Mouse (Mus musculus) MEL (cell line): ENCODE results near the gene Kif26a. TPM values are rescaled to one million over a fixed set of nuclear protein-coding genes. Genes with fewer than 3 reads are reported as not detected.
A peak's percentile ranks its signal among the peaks of the same experiment; 100 is the strongest.

Source experiments
- DNase-seq: peaks from one replicate; pipeline ENCODE4 v3.0.0; 2011; ENCODE audit warnings: low read depth, low spot score
- H3K27ac ChIP-seq: 2 replicates; pipeline ENCODE4 v1.5.1; 2012; ENCODE audit warnings: low read depth, mild to moderate bottlenecking, control low read depth, low read length, moderate library complexity; ENCODE audit not compliant: control insufficient read depth
- H3K27me3 ChIP-seq, 2 experiments: fragments of 150-350 bp in 1 of 2; sonication (generic) in 1 of 2; 2 replicates each; pipeline ENCODE4 v1.6.1; 2012; ENCODE audit warnings: low read length in 2 of 2, mild to moderate bottlenecking in 2 of 2, improper control_type of control experiment in 1 of 2, moderate library complexity in 1 of 2; ENCODE audit not compliant: insufficient read depth in 2 of 2, control insufficient read depth in 1 of 2
- H3K36me3 ChIP-seq, 2 experiments: 2 replicates each; pipeline ENCODE4 v1.6.1; 2012 to 2014; ENCODE audit warnings: low read length in 2 of 2, improper control_type of control experiment in 1 of 2, inconsistent platforms in 1 of 2, mild to moderate bottlenecking in 1 of 2; ENCODE audit not compliant: insufficient read depth in 2 of 2, control insufficient read depth in 1 of 2
- H3K4me1 ChIP-seq, 2 experiments: fragments of 150-350 bp in 1 of 2; sonication (generic) in 1 of 2; 2 replicates each; pipeline ENCODE4 v1.6.1; 2012; ENCODE audit warnings: low read length in 2 of 2, improper control_type of control experiment in 1 of 2, mild to moderate bottlenecking in 1 of 2; ENCODE audit not compliant: insufficient read depth in 2 of 2, control insufficient read depth in 1 of 2
- H3K4me3 ChIP-seq, 2 experiments: fragments of 150-350 bp in 1 of 2; sonication (generic) in 1 of 2; 2 replicates each; pipeline ENCODE4 v1.5.1; 2012; ENCODE audit warnings: low read depth in 2 of 2, low read length in 2 of 2, mild to moderate bottlenecking in 2 of 2, moderate library complexity in 2 of 2, control low read depth in 1 of 2, improper control_type of control experiment in 1 of 2; ENCODE audit not compliant: control insufficient read depth in 1 of 2, insufficient read depth in 1 of 2
- H3K79me2 ChIP-seq: 2 replicates; pipeline ENCODE4 v1.6.1; 2012; ENCODE audit warnings: mild to moderate bottlenecking, low read length, moderate library complexity; ENCODE audit not compliant: control insufficient read depth, poor library complexity, insufficient read depth
- H3K9ac ChIP-seq: 2 replicates; pipeline ENCODE4 v1.6.1; 2012; ENCODE audit warnings: low read depth, mild to moderate bottlenecking, control low read depth, low read length, moderate library complexity; ENCODE audit not compliant: control insufficient read depth, poor library complexity, severe bottlenecking
- H3K9me3 ChIP-seq: fragments of 150-350 bp; sonication (generic); replicated peaks from 2 replicates; pipeline ENCODE4 v1.6.1; 2012; ENCODE audit warnings: mild to moderate bottlenecking, low read length, improper control_type of control experiment, moderate library complexity; ENCODE audit not compliant: insufficient read depth
- CHD1 ChIP-seq: IDR thresholded peaks from 2 replicates; pipeline ENCODE4 v1.6.1; 2012; ENCODE audit warnings: low read depth, mild to moderate bottlenecking, inconsistent platforms, low read length, improper control_type of control experiment
- CHD2 ChIP-seq: IDR thresholded peaks from 2 replicates; pipeline ENCODE4 v1.6.1; 2011; ENCODE audit warnings: low read length, improper control_type of control experiment
- CTCF ChIP-seq, 3 experiments: IDR thresholded peaks in 2 of 3; conservative IDR thresholded peaks in 1 of 3; 2 replicates each; pipeline ENCODE4 v1.5.1; 2011 to 2012; ENCODE audit warnings: low read length in 3 of 3, low read depth in 2 of 3, mild to moderate bottlenecking in 2 of 3, improper control_type of control experiment in 1 of 3, inconsistent platforms in 1 of 3, mixed read lengths in 1 of 3, moderate library complexity in 1 of 3; ENCODE audit not compliant: control insufficient read depth in 1 of 3, insufficient read depth in 1 of 3, poor library complexity in 1 of 3, severe bottlenecking in 1 of 3
- MAFK ChIP-seq: IDR thresholded peaks from 2 replicates; pipeline ENCODE4 v1.6.1; 2011; ENCODE audit warnings: low read depth, mild to moderate bottlenecking, low read length, improper control_type of control experiment, borderline replicate concordance
- MAX ChIP-seq: IDR thresholded peaks from 2 replicates; pipeline ENCODE4 v1.6.1; 2011; ENCODE audit warnings: low read length, improper control_type of control experiment
- MEF2A ChIP-seq: IDR thresholded peaks from 2 replicates; pipeline ENCODE4 v1.6.1; 2014; ENCODE audit warnings: low read depth, mild to moderate bottlenecking, inconsistent platforms, low read length, improper control_type of control experiment; ENCODE audit not compliant: poor library complexity, insufficient replicate concordance, severe bottlenecking; ENCODE audit errors: extremely low read depth
- MXI1 ChIP-seq: IDR thresholded peaks from 2 replicates; pipeline ENCODE4 v1.6.1; 2011; ENCODE audit warnings: mild to moderate bottlenecking, low read depth, low read length, improper control_type of control experiment
- MYB ChIP-seq: IDR thresholded peaks from 2 replicates; pipeline ENCODE4 v1.6.1; 2011; ENCODE audit warnings: mild to moderate bottlenecking, low read depth, low read length, improper control_type of control experiment
- MYC ChIP-seq: IDR thresholded peaks from 2 replicates; pipeline ENCODE4 v1.6.1; 2011; ENCODE audit warnings: low read depth, mild to moderate bottlenecking, low read length, improper control_type of control experiment, moderate library complexity
- RAD21 ChIP-seq: IDR thresholded peaks from 2 replicates; pipeline ENCODE4 v1.6.1; 2011; ENCODE audit warnings: mild to moderate bottlenecking, low read depth, low read length, improper control_type of control experiment
- SIN3A ChIP-seq: IDR thresholded peaks from 2 replicates; pipeline ENCODE4 v1.6.1; 2012; ENCODE audit warnings: low read length, improper control_type of control experiment, inconsistent platforms
- polyA plus RNA-seq, 2 experiments: library from polyadenylated mRNA; stranded (reverse) in 1 of 2; unstranded in 1 of 2; fragments of >175 nt in 1 of 2; fragments of >200 nt in 1 of 2; gene quantifications; 2 replicates each; pipeline versions ENCODE4 v1.2.1 to v1.2.4; 2012; ENCODE audit warnings: low replicate concordance in 2 of 2, low read depth in 1 of 2; ENCODE audit not compliant: insufficient read length in 2 of 2, insufficient read depth in 1 of 2, missing spikeins in 1 of 2
- total RNA-seq: library from RNA; depleted of rRNA; stranded (reverse); fragments of 300-350 nt; gene quantifications from 2 replicates; pipeline ENCODE4 v1.2.3, GENCODE M21; 2012

The Kif26a gene
- total and polyA plus RNA-seq, 3 experiments: 4.8 to 6.9 TPM; not detected in 1

- no peaks in the 10 kb centered on the region for H3K4me1 ChIP-seq
- DNase-seq: no peak
- no peaks in the 10 kb centered on the region for H3K36me3 ChIP-seq
- no peak overlapping the region for H3K4me3 ChIP-seq
- TF ChIP-seq CHD1 (no peak), CHD2 (no peak), MYB (no peak), MAX (no peak), MAFK (no peak)
- H3K9me3 ChIP-seq: no peaks in the 10 kb centered on the region; the same call in none of the 2 replicates
- H3K79me2 ChIP-seq: no peaks in the 10 kb centered on the region
- no peak overlapping the region for H3K27ac ChIP-seq
- H3K27me3 ChIP-seq: no peaks in the 10 kb centered on the region
- H3K9ac ChIP-seq: no peak overlapping the region
These were observed 45.9 kb upstream of the Kif26a start for GRCm38 (mm10) chr12:112100106-112100505.

- no peak overlapping the region for H3K27ac ChIP-seq
- no peaks in the 10 kb centered on the region for H3K79me2 ChIP-seq
- H3K9me3 ChIP-seq: no peaks in the 10 kb centered on the region; the same call in none of the 2 replicates
- DNase-seq: no peak
- no peaks in the 10 kb centered on the region for H3K36me3 ChIP-seq
- H3K27me3 ChIP-seq: no peaks in the 10 kb centered on the region
- TF ChIP-seq MAFK (no peak), RAD21 (peak; percentile 10; the same call in 1 of the 2 replicates)
- TF ChIP-seq, all 39 proteins: peak for 1
- no peaks in the 10 kb centered on the region for H3K4me1 ChIP-seq
- H3K4me3 ChIP-seq: no peak overlapping the region
- H3K9ac ChIP-seq: no peak overlapping the region
These were observed 45.0 kb upstream of the Kif26a start for GRCm38 (mm10) chr12:112101045-112101444.

- no peak overlapping the region for H3K9ac ChIP-seq
- H3K79me2 ChIP-seq: no peaks in the 10 kb centered on the region
- H3K27me3 ChIP-seq: no peaks in the 10 kb centered on the region
- H3K27ac ChIP-seq: no peak overlapping the region
- TF ChIP-seq SIN3A (no peak), MEF2A (no peak), CTCF (IDR thresholded peaks at IDR 0.05 in 2 of 3, conservative IDR thresholded peaks at IDR 0.05 in 1 of 3; ENCODE audit: control insufficient read depth in 1 of 3, insufficient read depth in 1 of 3, low read depth in 2 of 3, low read length in 3 of 3, poor library complexity in 1 of 3, severe bottlenecking in 1 of 3) (no peak), MYC (no peak), CHD2 (no peak), MXI1 (no peak)
- H3K9me3 ChIP-seq: no peaks in the 10 kb centered on the region; the same call in none of the 2 replicates
- no peak overlapping the region for H3K4me3 ChIP-seq
- no peak for DNase-seq
- H3K36me3 ChIP-seq: no peaks in the 10 kb centered on the region
- no peaks in the 10 kb centered on the region for H3K4me1 ChIP-seq
These were observed 42.8 kb upstream of the Kif26a start for GRCm38 (mm10) chr12:112103179-112103578.
